Mouse (Mus musculus) midbrain, embryonic 16.5 days (tissue): ENCODE data around the gene Tectb. TPM values are rescaled to one million over a fixed set of nuclear protein-coding genes. Genes with fewer than 3 reads are reported as not detected.

Experiments
- ATAC-seq: fragments of 200-750 bp; cut with Nextera tagmentation; 2 replicates; pipeline ENCODE4 v1.8.0; 2017; ENCODE audit warnings: moderate TSS enrichment
- H3K27ac ChIP-seq: fragments of 300-500 bp; sonication (generic); 2 replicates; pipeline ENCODE4 v1.5.1; 2014; ENCODE audit warnings: mild to moderate bottlenecking, low read length, mixed read lengths
- H3K27me3 ChIP-seq: fragments of 300-500 bp; sonication (generic); 2 replicates; pipeline ENCODE4 v1.6.1; 2014; ENCODE audit warnings: low read depth, low read length, mixed read lengths; ENCODE audit not compliant: control insufficient read depth, insufficient read depth
- H3K36me3 ChIP-seq: fragments of 300-500 bp; sonication (generic); 2 replicates; pipeline ENCODE4 v1.6.1; 2014; ENCODE audit warnings: mild to moderate bottlenecking, low read length, moderate library complexity, mixed read lengths; ENCODE audit not compliant: control insufficient read depth, insufficient read depth
- H3K4me1 ChIP-seq: fragments of 300-500 bp; sonication (generic); 2 replicates; pipeline ENCODE4 v1.6.1; 2014; ENCODE audit warnings: mild to moderate bottlenecking, low read length, mixed read lengths; ENCODE audit not compliant: control insufficient read depth, insufficient read depth
- H3K4me2 ChIP-seq: fragments of 300-500 bp; sonication (generic); 2 replicates; pipeline ENCODE4 v1.6.1; 2014; ENCODE audit warnings: mild to moderate bottlenecking, low read length, mixed read lengths
- H3K4me3 ChIP-seq: fragments of 300-500 bp; sonication (generic); 2 replicates; pipeline ENCODE4 v1.5.1; 2014; ENCODE audit warnings: low read depth, mild to moderate bottlenecking, low read length, moderate library complexity, mixed read lengths
- H3K9ac ChIP-seq: fragments of 300-500 bp; sonication (generic); 2 replicates; pipeline ENCODE4 v1.6.1; 2014; ENCODE audit warnings: low read depth, low read length, mixed read lengths
- H3K9me3 ChIP-seq: fragments of 300-500 bp; sonication (generic); replicated peaks from 2 replicates; pipeline ENCODE4 v1.6.1; 2014; ENCODE audit warnings: mild to moderate bottlenecking, low read length, mixed read lengths; ENCODE audit not compliant: control insufficient read depth, poor library complexity, severe bottlenecking
- WGBS: fragments of 180-500 bp; shearing (Covaris S2); extraction: QIAGEN DNeasy Blood & Tissue Kit; methylation state at CpG from one replicate; pipeline ENCODE4 v1.1.7; 2014; 5-methylcytosine and 5-hydroxymethylcytosine counted together
- polyA plus RNA-seq: library from polyadenylated mRNA; unstranded; fragments of >200 nt; fragmentation: Nextera tagmentation; extraction: Ambion mirVana; gene quantifications from 2 replicates; pipeline ENCODE4 v1.2.1, GENCODE M21; 2015

Tectb gene
- polyA plus RNA-seq, 1 experiment from 2014 or later: 0.41 TPM

- no peak overlapping the region for H3K9ac ChIP-seq
- H3K9me3 ChIP-seq: no peaks in the 10 kb centered on the region
- H3K27ac ChIP-seq: no peak overlapping the region
- H3K27me3 ChIP-seq: no peaks in the 10 kb centered on the region
- H3K4me3 ChIP-seq: no peak overlapping the region
- peaks cover 5% of the 10 kb centered on the region; the same call in 1 of the 2 replicates for H3K4me1 ChIP-seq
- H3K4me2 ChIP-seq: no peak overlapping the region
- no peaks in the 10 kb centered on the region for H3K36me3 ChIP-seq
- ATAC-seq: no peak
- 84% methylated on average over 6 of the region's 6 CpGs for WGBS
These were observed 40.7 kb downstream of the Tectb start for GRCm38 (mm10) chr19:55221208-55221607.

DNA sequence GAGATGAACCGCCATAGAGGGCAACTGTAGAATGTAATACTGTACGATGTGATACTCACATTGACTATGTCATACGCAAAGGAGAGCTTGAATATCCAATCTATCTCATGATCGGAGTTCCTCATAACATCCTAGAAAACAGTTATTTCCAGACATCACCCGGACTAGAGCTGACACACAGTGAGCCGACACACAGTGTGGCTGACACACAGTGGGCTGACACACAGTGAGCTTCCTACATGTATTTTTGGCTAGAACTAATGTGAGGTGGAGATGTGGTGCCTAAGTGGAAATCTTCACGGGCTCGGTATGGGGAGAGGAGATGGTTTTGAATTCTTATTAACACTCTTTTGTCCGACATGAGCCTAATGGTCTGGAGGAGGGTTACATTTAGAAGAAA is 41.7 kb downstream of the Tectb start:
- WGBS: 91% methylated on average over 9 of the region's 9 CpGs

DNA sequence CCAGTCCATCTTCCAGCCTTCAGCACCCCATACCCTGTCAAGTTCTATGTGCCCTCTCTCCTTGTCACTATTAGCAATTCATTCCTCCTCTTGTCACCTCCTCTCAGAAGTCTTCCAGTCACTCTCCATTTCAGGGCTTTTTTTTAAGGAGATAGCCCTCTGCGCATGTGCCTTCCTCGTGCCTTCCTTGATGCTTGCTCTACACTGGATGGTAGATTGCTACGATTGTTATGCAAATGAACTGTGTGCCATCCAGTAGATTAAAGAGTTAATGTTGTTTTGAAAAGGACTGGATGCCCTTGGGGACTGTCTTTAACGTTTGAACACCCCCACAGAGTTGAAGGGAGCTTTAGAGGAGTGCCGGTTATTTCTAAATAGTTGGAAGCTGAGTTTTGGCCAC is 46.1 kb downstream of the Tectb start:
- Histone ChIP-seq H3K4me2 (no peak overlapping the region), H3K9me3 (no peaks in the 10 kb centered on the region), H3K9ac (no peak overlapping the region), H3K27ac (no peak overlapping the region), H3K4me1 (peaks cover 4% of the 10 kb centered on the region; the same call in 1 of the 2 replicates), H3K27me3 (no peaks in the 10 kb centered on the region), H3K4me3 (no peak overlapping the region), H3K36me3 (no peaks in the 10 kb centered on the region)
- 55% methylated on average over 5 of the region's 5 CpGs for WGBS
- no peak for ATAC-seq

More for the DNA sequence above, 41.7 kb downstream of the Tectb start:
- H3K4me1 ChIP-seq: peaks cover 5% of the 10 kb centered on the region; the same call in 1 of the 2 replicates
- no peak overlapping the region for H3K27ac ChIP-seq
- H3K9me3 ChIP-seq: no peaks in the 10 kb centered on the region
- no peak for ATAC-seq
- H3K36me3 ChIP-seq: no peaks in the 10 kb centered on the region
- no peak overlapping the region for H3K4me2 ChIP-seq
- H3K9ac ChIP-seq: no peak overlapping the region
- H3K4me3 ChIP-seq: no peak overlapping the region
- H3K27me3 ChIP-seq: no peaks in the 10 kb centered on the region

DNA sequence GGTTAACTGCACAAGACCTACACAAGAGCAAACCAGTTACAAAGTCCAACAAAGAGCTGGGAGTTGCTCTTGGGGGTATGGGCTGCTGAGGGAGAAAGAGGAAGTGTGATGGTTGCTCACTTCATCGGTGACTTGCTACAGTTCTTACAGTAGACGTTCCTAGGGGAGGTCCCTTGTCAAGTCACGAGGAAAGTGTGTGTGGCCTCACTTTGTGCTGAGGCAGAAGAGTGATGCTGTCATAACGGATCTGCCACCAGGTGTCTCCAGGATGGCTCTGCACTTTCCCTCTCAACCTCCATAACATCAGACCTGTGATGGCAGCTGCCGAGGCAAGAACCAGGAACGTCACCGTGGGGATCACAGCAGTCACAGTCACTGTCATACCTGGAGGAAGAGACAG is 46.6 kb downstream of the Tectb start:
- Histone ChIP-seq H3K36me3 (no peaks in the 10 kb centered on the region), H3K4me1 (peaks cover 4% of the 10 kb centered on the region; the same call in 1 of the 2 replicates), H3K27me3 (no peaks in the 10 kb centered on the region), H3K27ac (no peak overlapping the region), H3K4me3 (no peak overlapping the region), H3K9ac (no peak overlapping the region), H3K9me3 (no peaks in the 10 kb centered on the region), H3K4me2 (no peak overlapping the region)
- no peak for ATAC-seq
- 88% methylated on average over 7 of the region's 7 CpGs for WGBS

- Histone ChIP-seq H3K27ac (no peak overlapping the region), H3K9ac (no peak overlapping the region), H3K36me3 (no peaks in the 10 kb centered on the region), H3K4me1 (peaks cover 4% of the 10 kb centered on the region; the same call in 1 of the 2 replicates), H3K4me3 (no peak overlapping the region), H3K27me3 (no peaks in the 10 kb centered on the region), H3K9me3 (no peaks in the 10 kb centered on the region), H3K4me2 (no peak overlapping the region)
- 82% methylated on average over 10 of the region's 10 CpGs for WGBS
- no peak for ATAC-seq
These were observed 50.5 kb downstream of the Tectb start for GRCm38 (mm10) chr19:55231081-55231480.

- ATAC-seq: no peak
- no peak overlapping the region for H3K4me2 ChIP-seq
- WGBS: 61% methylated on average over 8 of the region's 8 CpGs
These were observed 51.6 kb downstream of the Tectb start for GRCm38 (mm10) chr19:55232136-55232535.

DNA sequence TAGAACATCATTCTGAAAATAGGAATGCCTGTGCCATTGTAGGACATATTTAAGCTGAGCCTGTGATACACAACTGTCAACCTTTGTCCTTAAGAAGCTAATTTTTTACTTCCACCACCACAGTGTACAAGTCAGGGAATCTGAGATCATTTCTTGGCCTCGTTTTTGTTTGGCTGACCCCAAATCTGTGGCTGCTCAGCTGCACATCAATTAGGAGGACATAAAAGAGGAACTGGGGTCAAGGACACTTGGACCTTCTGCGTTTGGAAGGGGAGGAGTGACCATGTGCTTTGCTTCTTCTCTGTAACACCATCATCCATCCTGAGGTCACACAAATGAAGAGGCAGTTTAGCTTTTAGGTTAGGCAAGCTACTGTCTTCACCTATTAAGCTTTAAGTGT is 55.5 kb downstream of the Tectb start:
- no peak for ATAC-seq
- Histone ChIP-seq H3K36me3 (no peaks in the 10 kb centered on the region), H3K9me3 (no peaks in the 10 kb centered on the region), H3K27me3 (no peaks in the 10 kb centered on the region), H3K4me2 (no peak overlapping the region), H3K9ac (no peak overlapping the region), H3K27ac (no peak overlapping the region), H3K4me3 (no peak overlapping the region), H3K4me1 (no peaks in the 10 kb centered on the region; the same call in 1 of the 2 replicates)
- WGBS: 62% methylated on average over 2 of the region's 2 CpGs

More at GRCm38 (mm10) chr19:55232136-55232535, 51.6 kb downstream of the Tectb start:
- Histone ChIP-seq H3K9ac (no peak overlapping the region), H3K9me3 (no peaks in the 10 kb centered on the region), H3K27ac (no peak overlapping the region), H3K4me3 (no peak overlapping the region), H3K4me1 (peaks cover 4% of the 10 kb centered on the region; the same call in 1 of the 2 replicates), H3K27me3 (no peaks in the 10 kb centered on the region), H3K36me3 (no peaks in the 10 kb centered on the region)

DNA sequence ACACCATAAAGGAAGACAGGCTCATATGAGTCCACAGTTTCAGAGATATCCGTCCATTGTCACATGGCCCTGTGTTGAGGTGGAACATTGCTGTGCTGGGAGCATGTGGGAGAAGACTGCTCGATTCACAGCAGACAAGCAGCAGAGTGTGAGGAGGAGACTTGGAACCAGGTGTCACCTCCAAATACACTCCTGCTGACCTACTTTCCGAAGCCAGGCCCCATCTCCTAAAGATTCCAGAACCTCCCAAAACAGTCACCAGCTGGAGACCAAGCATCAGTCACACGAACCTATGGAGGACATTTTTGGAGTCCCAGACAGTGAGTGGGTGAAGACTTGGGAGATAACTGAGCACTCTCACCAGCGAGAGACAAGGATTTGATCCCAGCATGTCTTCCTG is 56.0 kb downstream of the Tectb start:
- H3K9ac ChIP-seq: no peak overlapping the region
- H3K4me2 ChIP-seq: no peak overlapping the region
- H3K36me3 ChIP-seq: no peaks in the 10 kb centered on the region
- no peak for ATAC-seq
- 84% methylated on average over 5 of the region's 5 CpGs for WGBS
- no peaks in the 10 kb centered on the region for H3K27me3 ChIP-seq
- no peaks in the 10 kb centered on the region for H3K9me3 ChIP-seq
- no peak overlapping the region for H3K4me3 ChIP-seq
- H3K27ac ChIP-seq: no peak overlapping the region
- H3K4me1 ChIP-seq: no peaks in the 10 kb centered on the region

GRCm38 (mm10) chr19:55239766-55240426 is 59.4 kb downstream of the Tectb start:
- Histone ChIP-seq H3K27ac (no peak overlapping the region), H3K27me3 (no peaks in the 10 kb centered on the region), H3K9ac (no peak overlapping the region), H3K4me2 (no peak overlapping the region), H3K36me3 (no peaks in the 10 kb centered on the region), H3K4me1 (no peaks in the 10 kb centered on the region), H3K4me3 (no peak overlapping the region), H3K9me3 (no peaks in the 10 kb centered on the region)
- no peak for ATAC-seq
- 84% methylated on average over 6 of the region's 6 CpGs for WGBS
